Mouse (Mus musculus) kidney, postnatal 10 days (tissue): ENCODE results near the gene Tinf2.

ENCODE experiments used
- DNase-seq: peaks from one replicate; pipeline ENCODE4 v3.0.0; 2021; ENCODE audit warnings: mixed read lengths

Gene Tinf2

GRCm38 (mm10) chr14:55634874-55635522 is 46.6 kb downstream of the Tinf2 start:
- DNase-seq = peak; percentile 48

GRCm38 (mm10) chr14:55629312-55629711 is 52.3 kb downstream of the Tinf2 start:
- DNase-seq = peak; percentile 77

GRCm38 (mm10) chr14:55628077-55628827 is 53.4 kb downstream of the Tinf2 start:
- DNase-seq = no peak
